In the genomic region with DNA sequence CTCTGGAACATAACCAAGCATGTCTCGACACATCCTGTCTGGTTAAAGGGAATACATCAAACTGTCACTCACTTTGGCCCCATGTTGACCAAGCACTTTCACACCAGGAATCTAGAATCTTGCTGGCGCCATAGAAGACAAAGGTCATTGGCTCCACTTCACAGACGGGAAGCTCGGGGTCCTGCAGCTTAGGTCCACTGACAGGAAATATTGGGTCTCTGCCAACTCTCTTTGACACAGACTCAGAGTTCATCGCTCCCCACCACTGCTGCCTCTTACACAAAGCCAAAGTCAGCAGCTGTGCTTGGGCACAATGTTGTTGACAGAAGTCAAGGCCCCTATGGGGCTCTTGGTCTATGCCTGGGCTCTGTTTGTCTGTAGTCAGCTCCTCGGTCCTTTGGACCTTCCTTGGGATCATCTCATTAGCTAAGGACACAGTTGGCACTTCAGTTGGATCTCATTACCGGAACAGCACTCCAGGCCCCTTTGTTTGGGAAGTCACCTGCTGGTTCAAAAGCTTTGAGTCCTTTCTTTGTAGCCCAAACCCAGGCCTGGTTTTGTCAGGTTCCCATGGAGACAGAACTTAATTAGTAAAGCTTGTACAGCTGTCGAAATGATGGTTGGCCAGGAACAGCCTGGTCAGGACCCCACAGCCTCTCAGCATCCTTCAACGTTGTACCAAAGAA, we compare ENCODE assay signal across 8 mouse cellular contexts. TPM values are rescaled to one million over a fixed set of nuclear protein-coding genes. Genes with fewer than 3 reads are reported as not detected.
DNase-seq lines count a peak whose midpoint lies in the region; ATAC-seq and TF ChIP-seq lines count a peak whose summit lies in the region.
"Had no signal": no experiment of that assay in that cellular context is flagged by ENCODE, and none has a peak within 500 bp of the region (broad histone marks: within the 10 kb centered on the region; RNA-seq: fewer than 3 reads in every experiment).

No protein-coding gene starts in this region.

- ATAC-seq in limb, embryonic 15.5 days (ENCODE audit: insufficient number of reproducible peaks, low FRiP score, low TSS enrichment, low read depth): peak; percentile 27; the same call in 1 of the 2 replicates
- ATAC-seq in hindbrain, embryonic 15.5 days (ENCODE audit: low FRiP score, low read depth): peak; percentile 75
- peak; percentile 48; the same call in 1 of the 2 replicates for ATAC-seq in midbrain, postnatal 0 days (ENCODE audit: low FRiP score)

- 51% methylated on average over 9 of the region's 9 CpGs for WGBS in limb, embryonic 15.5 days
- WGBS in limb, embryonic 10.5 days: 69% methylated on average over 9 of the region's 9 CpGs
- 22% methylated on average over 9 of the region's 9 CpGs for WGBS in hindbrain, embryonic 15.5 days
- WGBS in midbrain, postnatal 0 days: 22% methylated on average over 9 of the region's 9 CpGs

- H3K4me3 ChIP-seq in limb, embryonic 15.5 days: no peak overlapping the region
- no peak overlapping the region for H3K4me3 ChIP-seq in limb, embryonic 10.5 days
- no peak overlapping the region for H3K4me3 ChIP-seq in hindbrain, embryonic 15.5 days
- no peak overlapping the region for H3K4me3 ChIP-seq in midbrain, postnatal 0 days (ENCODE audit: low read depth, low read length)
- H3K4me3 ChIP-seq: embryonic facial prominence, embryonic 12.5 days had no signal

- no peak for TF ChIP-seq CTCF in midbrain, postnatal 0 days (IDR thresholded peaks at IDR 0.05)

- H3K4me2 ChIP-seq in limb, embryonic 15.5 days: no peak overlapping the region
- no peak overlapping the region for H3K4me2 ChIP-seq in hindbrain, embryonic 15.5 days
- no peak overlapping the region for H3K4me2 ChIP-seq in midbrain, postnatal 0 days (ENCODE audit: low read depth, low read length, poor library complexity, severe bottlenecking)
- H3K4me2 ChIP-seq: embryonic facial prominence, embryonic 12.5 days had no signal

- H3K9ac ChIP-seq in limb, embryonic 15.5 days: no peak overlapping the region
- no peak overlapping the region for H3K9ac ChIP-seq in hindbrain, embryonic 15.5 days
- no peak overlapping the region for H3K9ac ChIP-seq in midbrain, postnatal 0 days (replicated peaks; ENCODE audit: low read length, poor library complexity, severe bottlenecking)
- H3K9ac ChIP-seq: embryonic facial prominence, embryonic 12.5 days had no signal

- DNase-seq in limb, embryonic 10.5 days (ENCODE audit: low spot score): no peak
- peak; percentile 56 to 63 for DNase-seq in kidney, postnatal 4 days
- DNase-seq in midbrain, postnatal 0 days (ENCODE audit: low spot score): peak; percentile 88
- no peak for DNase-seq in frontal cortex, postnatal 36 days (ENCODE audit: low spot score in 2 of 2)
- DNase-seq in thymus, postnatal 10 days (ENCODE audit: low spot score in 2 of 2): no peak

- H3K27me3 ChIP-seq in limb, embryonic 15.5 days: peaks cover 4% of the 10 kb centered on the region; the same call in 1 of the 2 replicates
- no peaks in the 10 kb centered on the region for H3K27me3 ChIP-seq in limb, embryonic 10.5 days (ENCODE audit: low read depth, poor library complexity, severe bottlenecking)
- no peaks in the 10 kb centered on the region for H3K27me3 ChIP-seq in hindbrain, embryonic 15.5 days
- no peaks in the 10 kb centered on the region for H3K27me3 ChIP-seq in midbrain, postnatal 0 days (ENCODE audit: insufficient read depth, low read length)
- H3K27me3 ChIP-seq: embryonic facial prominence, embryonic 12.5 days had no signal

- peaks cover 16% of the 10 kb centered on the region for H3K4me1 ChIP-seq in limb, embryonic 15.5 days
- peaks cover 24% of the 10 kb centered on the region for H3K4me1 ChIP-seq in limb, embryonic 10.5 days
- peaks cover 20% of the 10 kb centered on the region for H3K4me1 ChIP-seq in hindbrain, embryonic 15.5 days (replicated peaks)
- H3K4me1 ChIP-seq in midbrain, postnatal 0 days (ENCODE audit: insufficient read depth, low read length): peaks cover 11% of the 10 kb centered on the region

- H3K27ac ChIP-seq in limb, embryonic 15.5 days: no peak overlapping the region
- no peak overlapping the region for H3K27ac ChIP-seq in limb, embryonic 10.5 days
- no peak overlapping the region for H3K27ac ChIP-seq in hindbrain, embryonic 15.5 days (replicated peaks)
- H3K27ac ChIP-seq in midbrain, postnatal 0 days (ENCODE audit: low read depth, low read length): no peak overlapping the region
- H3K27ac ChIP-seq: embryonic facial prominence, embryonic 12.5 days had no signal

- no peaks in the 10 kb centered on the region for H3K36me3 ChIP-seq in limb, embryonic 15.5 days
- no peaks in the 10 kb centered on the region for H3K36me3 ChIP-seq in limb, embryonic 10.5 days
- no peaks in the 10 kb centered on the region for H3K36me3 ChIP-seq in hindbrain, embryonic 15.5 days
- no peaks in the 10 kb centered on the region for H3K36me3 ChIP-seq in midbrain, postnatal 0 days (ENCODE audit: insufficient read depth, low read length)
- H3K36me3 ChIP-seq: embryonic facial prominence, embryonic 12.5 days had no signal

- no peaks in the 10 kb centered on the region for H3K9me3 ChIP-seq in limb, embryonic 15.5 days
- no peaks in the 10 kb centered on the region for H3K9me3 ChIP-seq in limb, embryonic 10.5 days (replicated peaks)
- no peaks in the 10 kb centered on the region for H3K9me3 ChIP-seq in hindbrain, embryonic 15.5 days
- H3K9me3 ChIP-seq in midbrain, postnatal 0 days (ENCODE audit: low read length): no peaks in the 10 kb centered on the region
- H3K9me3 ChIP-seq: embryonic facial prominence, embryonic 12.5 days had no signal

RNA-seq across cellular contexts. Expression of gene Pla2g2c, which starts 4.6 kb away (rescaled TPM):
- polyA plus RNA-seq in limb, embryonic 15.5 days (2015; fragmentation: Nextera tagmentation; extraction: Ambion mirVana): 0.24 TPM in 1 of 2 replicates, not detected in the other
- polyA plus RNA-seq in limb, embryonic 10.5 days (2016; fragmentation: Nextera tagmentation; extraction: Ambion mirVana): 0.64 and 0.80 TPM in 2 replicates
- 0.51 and 0.54 TPM in 2 replicates for polyA plus RNA-seq in hindbrain, embryonic 15.5 days (2015; fragmentation: Nextera tagmentation; extraction: Ambion mirVana)
- 0.44 TPM in 1 of 2 replicates, not detected in the other for total RNA-seq in midbrain, postnatal 0 days (2014; rRNA removed)
- 0.54 and 0.57 TPM in 2 replicates for polyA plus RNA-seq in midbrain, postnatal 0 days (2015; fragmentation: Nextera tagmentation; extraction: Ambion mirVana)

RNA-seq across cellular contexts. Expression of gene Ubxn10, which starts 7.8 kb away (rescaled TPM):
- polyA plus RNA-seq in limb, embryonic 15.5 days (2015; fragmentation: Nextera tagmentation; extraction: Ambion mirVana): 0.43 and 0.54 TPM in 2 replicates
- polyA plus RNA-seq in limb, embryonic 10.5 days (2016; fragmentation: Nextera tagmentation; extraction: Ambion mirVana): 1.2 and 1.3 TPM in 2 replicates
- polyA plus RNA-seq in hindbrain, embryonic 15.5 days (2015; fragmentation: Nextera tagmentation; extraction: Ambion mirVana): 3.7 and 4.3 TPM in 2 replicates
- total RNA-seq in midbrain, postnatal 0 days (2014; rRNA removed): 5.4 and 9.6 TPM in 2 replicates
- 3.5 and 4.3 TPM in 2 replicates for polyA plus RNA-seq in midbrain, postnatal 0 days (2015; fragmentation: Nextera tagmentation; extraction: Ambion mirVana)

RNA-seq across cellular contexts. Expression of gene Pla2g2f, which starts 28.3 kb away (rescaled TPM):
- 60.8 and 64.7 TPM in 2 replicates for polyA plus RNA-seq in limb, embryonic 15.5 days (2015; fragmentation: Nextera tagmentation; extraction: Ambion mirVana)
- 0.09 TPM in 1 of 2 replicates, not detected in the other for polyA plus RNA-seq in limb, embryonic 10.5 days (2016; fragmentation: Nextera tagmentation; extraction: Ambion mirVana)
- 0.09 TPM in 1 of 2 replicates, not detected in the other for polyA plus RNA-seq in hindbrain, embryonic 15.5 days (2015; fragmentation: Nextera tagmentation; extraction: Ambion mirVana)
- 0.33 and 1.9 TPM in 2 replicates for total RNA-seq in midbrain, postnatal 0 days (2014; rRNA removed)
- 0.06 TPM in 1 of 2 replicates, not detected in the other for polyA plus RNA-seq in midbrain, postnatal 0 days (2015; fragmentation: Nextera tagmentation; extraction: Ambion mirVana)
- polyA plus RNA-seq: embryonic facial prominence, embryonic 12.5 days had no signal

RNA-seq across cellular contexts. Expression of gene Pla2g2d, which starts 46.4 kb away (rescaled TPM):
- polyA plus RNA-seq in limb, embryonic 15.5 days (2015; fragmentation: Nextera tagmentation; extraction: Ambion mirVana): 0.26 and 0.51 TPM in 2 replicates
- not detected in 2 replicates for polyA plus RNA-seq in limb, embryonic 10.5 days (2016; fragmentation: Nextera tagmentation; extraction: Ambion mirVana)
- polyA plus RNA-seq in hindbrain, embryonic 15.5 days (2015; fragmentation: Nextera tagmentation; extraction: Ambion mirVana): 0.64 and 0.93 TPM in 2 replicates
- total RNA-seq in midbrain, postnatal 0 days (2014; rRNA removed): 0.47 TPM in 1 of 2 replicates, not detected in the other
- polyA plus RNA-seq in midbrain, postnatal 0 days (2015; fragmentation: Nextera tagmentation; extraction: Ambion mirVana): 0.38 and 0.52 TPM in 2 replicates

Comparison
In these comparisons a context has a peak if more than half of its experiments do, and no peak if none do; other contexts are left out.
1. RNA of gene Pla2g2f, which starts 28.3 kb away (polyA plus RNA-seq): 60.8 to 64.7 TPM in limb, embryonic 15.5 days; 0.09 TPM in hindbrain, embryonic 15.5 days, 0.09 TPM in limb, embryonic 10.5 days and 0.06 TPM in midbrain, postnatal 0 days; every median in the first group is over 10 times any median in the second.
2. DNase-seq: peak in kidney, postnatal 4 days (2 of 2) and midbrain, postnatal 0 days (single experiment); none in limb, embryonic 10.5 days (single experiment), frontal cortex, postnatal 36 days (0 of 2) and thymus, postnatal 10 days (0 of 2).
3. Peak in every context shown above with its lines, with median percentiles within 50 percentile points of each other: ATAC-seq.